Mouse (Mus musculus) liver, embryonic 14.5 days (tissue): ENCODE measurements around the gene Arih2. TPM values are rescaled to one million over a fixed set of nuclear protein-coding genes. Genes with fewer than 3 reads are reported as not detected.

Experiments
- ATAC-seq: fragments of 200-750 bp; cut with Nextera tagmentation; 2 replicates; pipeline ENCODE4 v1.8.0; 2017; ENCODE audit warnings: moderate number of reproducible peaks, mild to moderate bottlenecking, moderate library complexity; ENCODE audit not compliant: insufficient read depth
- DNase-seq, 3 experiments: peaks; one replicate each; pipeline ENCODE4 v3.0.0-alpha.2; 2012 to 2013; ENCODE audit warnings: low read depth in 3 of 3, low spot score in 3 of 3
- H3K27ac ChIP-seq: fragments of 300-500 bp; sonication (generic); 2 replicates; pipeline ENCODE4 v1.5.1; 2014; ENCODE audit warnings: moderate library complexity, mild to moderate bottlenecking, control low read depth, inconsistent platforms
- H3K27me3 ChIP-seq: fragments of 300-500 bp; sonication (generic); 2 replicates; pipeline ENCODE4 v1.6.1; 2014; ENCODE audit warnings: mild to moderate bottlenecking, low read length, moderate library complexity; ENCODE audit not compliant: control insufficient read depth, insufficient read depth
- H3K36me3 ChIP-seq: fragments of 300-500 bp; sonication (generic); replicated peaks from 2 replicates; pipeline ENCODE4 v1.6.1; 2014; ENCODE audit warnings: low read depth; ENCODE audit not compliant: control insufficient read depth, insufficient read depth
- H3K4me1 ChIP-seq, 2 experiments: fragments of 200-500 bp in 1 of 2; fragments of 300-500 bp in 1 of 2; sonication (generic) in 1 of 2; replicated peaks; 2 replicates each; pipeline ENCODE4 v1.6.1; 2012 to 2014; ENCODE audit warnings: antibody characterized with exemption in 1 of 2, inconsistent platforms in 1 of 2, low read length in 1 of 2; ENCODE audit not compliant: control insufficient read depth in 2 of 2, insufficient read depth in 2 of 2
- H3K4me2 ChIP-seq: fragments of 300-500 bp; sonication (generic); 2 replicates; pipeline ENCODE4 v1.6.1; 2014; ENCODE audit warnings: low read depth, mild to moderate bottlenecking, control low read depth, moderate library complexity
- H3K4me3 ChIP-seq, 2 experiments: fragments of 200-500 bp in 1 of 2; fragments of 300-500 bp in 1 of 2; sonication (generic) in 1 of 2; 2 replicates each; pipeline ENCODE4 v1.5.1; 2012 to 2014; ENCODE audit warnings: low read depth in 2 of 2, low read length in 2 of 2, mild to moderate bottlenecking in 2 of 2, control low read depth in 1 of 2, inconsistent platforms in 1 of 2, moderate library complexity in 1 of 2; ENCODE audit not compliant: insufficient read depth in 1 of 2
- H3K9ac ChIP-seq: fragments of 300-500 bp; sonication (generic); replicated peaks from 2 replicates; pipeline ENCODE4 v1.6.1; 2014; ENCODE audit warnings: mild to moderate bottlenecking, control low read depth, moderate library complexity
- H3K9me3 ChIP-seq: fragments of 300-500 bp; sonication (generic); 2 replicates; pipeline ENCODE4 v1.6.1; 2016; ENCODE audit warnings: low read length, mixed read lengths; ENCODE audit not compliant: control insufficient read depth
- CTCF ChIP-seq: IDR thresholded peaks from 2 replicates; pipeline ENCODE4 v1.5.1; 2016; ENCODE audit warnings: antibody characterized with exemption, low read depth, control low read depth
- EP300 ChIP-seq: IDR thresholded peaks from 2 replicates; pipeline ENCODE4 v1.6.1; 2016; ENCODE audit warnings: antibody characterized with exemption, low read depth
- WGBS: fragments of 180-500 bp; shearing (Covaris S2); extraction: QIAGEN DNeasy Blood & Tissue Kit; methylation state at CpG from one replicate; pipeline ENCODE4 v1.1.7; 2014; ENCODE audit not compliant: insufficient replicate concordance; 5-methylcytosine and 5-hydroxymethylcytosine counted together
- polyA plus RNA-seq, 2 experiments: library from polyadenylated mRNA; depleted of rRNA in 1 of 2; stranded (reverse) in 1 of 2; unstranded in 1 of 2; fragments of >200 nt; fragmentation: Nextera tagmentation in 1 of 2; extraction: Ambion mirVana in 1 of 2; gene quantifications; 2 replicates each; pipeline versions ENCODE4 v1.2.1 to v1.2.3; 2012 to 2014

The Arih2 gene
- polyA plus RNA-seq, 2 experiments, result 17.7 to 18.0 TPM

DNA sequence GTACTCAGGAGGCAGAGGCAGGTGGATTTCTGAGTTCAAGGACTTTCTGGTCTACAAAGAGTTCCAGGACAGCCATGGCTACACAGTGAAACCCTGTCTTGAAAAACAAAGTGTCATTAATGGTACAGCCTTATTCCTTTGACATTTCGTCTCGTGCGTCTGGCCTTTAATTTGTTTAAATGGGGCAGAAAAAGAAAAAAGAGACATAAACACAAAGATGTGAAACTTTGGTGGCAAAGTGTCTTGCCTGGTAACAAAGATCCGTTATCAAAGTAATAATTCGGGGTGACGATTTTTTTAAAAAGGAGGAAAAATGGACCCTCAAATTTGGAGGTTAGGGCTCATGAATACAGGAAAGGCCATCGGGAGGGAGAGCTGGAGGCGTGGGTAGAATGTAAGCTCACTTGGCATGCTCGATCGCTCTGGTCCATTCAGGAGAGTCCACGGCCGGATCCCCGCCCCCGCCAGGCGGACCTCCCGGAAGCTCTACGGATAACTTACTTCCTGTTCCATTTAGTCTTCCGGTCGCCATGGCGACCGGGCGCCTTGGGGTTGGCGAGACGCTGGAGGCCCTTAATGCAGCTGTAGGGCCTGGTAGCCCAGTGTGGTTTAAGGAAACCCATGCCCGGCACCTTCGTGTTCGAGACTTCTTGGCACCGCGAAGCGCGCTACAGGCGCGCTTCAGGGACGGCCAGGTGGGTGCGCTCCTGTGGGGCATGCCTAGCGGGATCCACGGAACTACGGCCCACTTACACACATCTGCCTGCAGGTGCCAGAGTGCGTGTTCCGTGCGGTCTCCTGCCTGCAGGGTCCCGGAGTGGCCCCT is 79.6 kb downstream of the Arih2 start, which contains the start of gene Dalrd3:
Dalrd3 (plus strand) TSS at position 506 of the 826 bp plus-strand sequence.
- Histone ChIP-seq H3K9ac (peak within 1 kb of the TSS; percentile 46), H3K27me3 (no peaks in the 10 kb centered on the region), H3K4me3 (peak within 1 kb of the TSS; percentile 73 to 86), H3K27ac (peak within 1 kb of the TSS; percentile 31), H3K36me3 (peaks cover 12% of the 10 kb centered on the region), H3K4me2 (peak within 1 kb of the TSS; percentile 99), H3K4me1 (peaks cover 12 to 21% of the 10 kb centered on the region in 2 experiments), H3K9me3 (no peaks in the 10 kb centered on the region)
- TF ChIP-seq EP300, result no peak
- TF ChIP-seq CTCF, result no peak
- ATAC-seq (peak; percentile 58), DNase-seq (peak; percentile 89 to 91 (median 90))
- WGBS, result 4% methylated on average over 42 of the region's 42 CpGs

DNA sequence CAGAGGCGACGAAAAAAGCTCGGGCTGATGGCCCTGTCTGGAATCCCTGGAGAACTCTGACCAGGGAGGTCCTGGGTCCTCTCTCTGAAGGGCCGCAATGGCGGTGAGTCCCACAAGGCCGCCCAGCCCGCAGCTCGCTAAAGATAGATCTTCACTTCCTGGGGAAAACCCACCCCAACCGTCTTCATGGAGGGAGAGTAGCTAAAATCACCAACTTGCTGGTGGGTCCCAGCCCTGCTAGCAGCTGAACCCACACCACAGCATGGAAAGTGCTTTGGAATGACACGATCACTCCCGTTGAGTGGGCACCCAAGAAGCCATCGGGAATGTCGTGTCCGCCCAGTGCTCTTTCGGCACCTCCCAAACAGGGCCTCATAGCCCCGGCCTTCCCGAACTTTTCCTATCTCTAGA is 80.7 kb downstream of the Arih2 start:
- H3K9ac ChIP-seq, result peak overlapping the region; percentile 70
- H3K4me2 ChIP-seq, result peak overlapping the region; percentile 99
- H3K4me1 ChIP-seq, result peaks cover 17 to 23% of the 10 kb centered on the region in 2 experiments
- H3K27ac ChIP-seq, result peak overlapping the region; percentile 26
- H3K4me3 ChIP-seq, result peak overlapping the region; percentile 83 to 86
- no peaks in the 10 kb centered on the region for H3K27me3 ChIP-seq
- TF ChIP-seq CTCF (no peak), EP300 (no peak)
- DNase-seq (no peak), ATAC-seq (no peak)
- H3K9me3 ChIP-seq, result no peaks in the 10 kb centered on the region
- 40% methylated on average over 17 of the region's 17 CpGs for WGBS
- H3K36me3 ChIP-seq, result peaks cover 23% of the 10 kb centered on the region

DNA sequence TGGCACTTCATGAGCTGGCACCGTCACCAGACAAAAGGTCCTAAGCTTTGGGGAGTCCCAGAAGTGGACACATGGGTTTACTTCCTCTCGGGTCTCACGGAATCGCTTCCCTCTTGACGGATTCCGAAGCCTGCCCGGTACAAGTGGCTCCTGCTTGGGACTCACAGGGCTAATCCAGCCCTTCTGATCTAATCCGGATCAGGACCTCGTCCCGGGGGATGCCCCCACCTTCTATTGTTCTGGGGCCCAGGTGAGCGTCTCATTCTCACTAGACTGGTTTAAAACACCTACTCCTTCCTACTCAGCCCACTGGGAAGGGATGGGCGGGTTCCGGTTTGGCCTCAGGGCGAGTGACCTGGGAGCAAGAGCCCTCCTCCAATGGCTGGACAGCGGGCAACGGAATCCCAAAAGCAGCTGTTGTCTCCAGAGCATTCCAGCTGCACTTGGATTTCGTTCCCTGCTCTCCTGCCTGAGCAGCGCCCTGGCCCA is 81.2 kb downstream of the Arih2 start:
- WGBS, result 3% methylated on average over 18 of the region's 18 CpGs
- TF ChIP-seq CTCF, result no peak
- no peak for TF ChIP-seq EP300
- DNase-seq (no peak), ATAC-seq (no peak)
- Histone ChIP-seq H3K4me1 (peaks cover 17 to 23% of the 10 kb centered on the region in 2 experiments), H3K9ac (peak overlapping the region; percentile 70), H3K4me3 (peak overlapping the region; percentile 83 to 86), H3K4me2 (peak overlapping the region; percentile 99), H3K9me3 (no peaks in the 10 kb centered on the region), H3K27ac (peak overlapping the region; percentile 93), H3K27me3 (no peaks in the 10 kb centered on the region), H3K36me3 (peaks cover 28% of the 10 kb centered on the region)

DNA sequence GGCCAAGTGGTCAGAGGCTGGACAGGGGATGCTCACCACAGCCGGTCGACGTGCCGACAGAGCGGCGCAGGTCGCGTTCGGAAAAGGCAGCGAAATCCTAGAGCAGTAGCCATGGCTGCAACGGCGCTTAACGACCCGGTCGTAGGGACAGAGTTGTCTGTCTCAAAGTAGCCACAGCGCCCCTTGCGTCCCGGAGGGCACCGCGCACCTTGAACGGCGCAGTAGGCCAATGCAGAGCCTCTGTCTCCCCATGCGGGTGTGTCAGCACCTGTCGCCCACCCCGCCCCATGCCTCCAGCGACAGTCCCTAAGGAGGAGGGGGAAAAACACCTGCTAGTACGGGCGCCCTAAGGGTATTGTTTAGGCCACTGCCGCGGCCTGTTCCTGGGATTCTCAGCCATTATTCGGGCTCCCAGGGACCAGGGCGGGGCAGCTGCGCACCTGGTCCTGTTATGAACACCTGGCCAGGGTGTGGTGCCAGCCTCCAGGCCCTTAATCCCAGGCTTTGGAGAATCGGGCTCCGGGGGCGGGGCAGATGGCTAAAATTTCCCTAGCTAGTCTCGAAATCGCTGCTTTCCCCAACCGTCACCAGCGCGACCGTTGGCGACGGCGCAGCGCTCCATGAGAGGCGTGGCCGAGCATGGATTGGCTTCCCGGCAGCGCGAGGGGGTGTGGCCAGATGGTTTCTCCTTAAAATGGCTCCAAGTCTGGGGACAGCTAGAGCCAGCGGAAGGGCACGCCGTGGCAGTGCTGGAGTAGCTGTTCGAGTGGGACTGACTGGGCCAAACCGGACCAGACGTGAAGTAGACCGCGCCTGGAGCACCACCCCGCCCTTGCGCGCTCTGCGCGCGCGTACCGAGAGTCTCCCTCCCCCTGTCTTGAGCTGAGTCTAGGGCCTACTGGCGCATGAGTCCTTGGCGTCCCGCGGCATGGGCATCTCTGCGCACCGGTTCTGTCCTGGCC is 82.1 kb downstream of the Arih2 start, which contains the start of gene Ndufaf3:
Ndufaf3 (minus strand) TSS at position 620 of the 962 bp plus-strand sequence.
- Histone ChIP-seq H3K9ac (peak within 1 kb of the TSS; percentile 87), H3K36me3 (peaks cover 28% of the 10 kb centered on the region), H3K4me2 (peak within 1 kb of the TSS; percentile 99), H3K27me3 (no peaks in the 10 kb centered on the region), H3K27ac (peak within 1 kb of the TSS; percentile 93), H3K4me1 (peaks cover 17 to 26% of the 10 kb centered on the region in 2 experiments), H3K9me3 (no peaks in the 10 kb centered on the region), H3K4me3 (peak within 1 kb of the TSS; percentile 83 to 86)
- DNase-seq (peak; percentile 88 to 92 (median 89)), ATAC-seq (peak; percentile 83)
- under 1% methylated on average over 73 of the region's 73 CpGs for whole genome bisulfite sequencing
- peak; percentile 29 for TF ChIP-seq EP300
- peak; percentile 99 for TF ChIP-seq CTCF
